Mouse (Mus musculus) forebrain, embryonic 14.5 days (tissue): Measurements from ENCODE around the gene Stk4. TPM values are rescaled to one million over a fixed set of nuclear protein-coding genes. Genes with fewer than 3 reads are reported as not detected.
A peak's percentile ranks its signal among the peaks of the same experiment; 100 is the strongest.

ENCODE experiments used
- ATAC-seq: fragments of 200-750 bp; cut with Nextera tagmentation; 2 replicates; pipeline ENCODE4 v1.8.0; 2017; ENCODE audit warnings: mild to moderate bottlenecking, moderate library complexity
- DNase-seq: peaks from one replicate; pipeline ENCODE4 v3.0.0-alpha.2; 2015; ENCODE audit warnings: low spot score
- H3K27ac ChIP-seq: fragments of 300-500 bp; sonication (generic); 2 replicates; pipeline ENCODE4 v1.5.1; 2014; ENCODE audit warnings: low read depth, mild to moderate bottlenecking, control low read depth, low read length, moderate library complexity
- H3K27me3 ChIP-seq: fragments of 300-500 bp; sonication (generic); replicated peaks from 2 replicates; pipeline ENCODE4 v1.6.1; 2014; ENCODE audit warnings: low read length, control low read depth, mixed read lengths; ENCODE audit not compliant: control insufficient read depth, insufficient read depth
- H3K36me3 ChIP-seq: fragments of 300-500 bp; sonication (generic); 2 replicates; pipeline ENCODE4 v1.6.1; 2014; ENCODE audit warnings: low read length, control low read depth; ENCODE audit not compliant: control insufficient read depth, insufficient read depth
- H3K4me1 ChIP-seq: fragments of 300-500 bp; sonication (generic); 2 replicates; pipeline ENCODE4 v1.6.1; 2014; ENCODE audit warnings: antibody characterized with exemption, low read length, control low read depth; ENCODE audit not compliant: control insufficient read depth, insufficient read depth
- H3K4me2 ChIP-seq: fragments of 300-500 bp; sonication (generic); 2 replicates; pipeline ENCODE4 v1.6.1; 2014; ENCODE audit warnings: mild to moderate bottlenecking, control low read depth, low read length
- H3K4me3 ChIP-seq: fragments of 300-500 bp; sonication (generic); 2 replicates; pipeline ENCODE4 v1.5.1; 2014; ENCODE audit warnings: low read depth, low read length, control low read depth
- H3K9ac ChIP-seq: fragments of 300-500 bp; sonication (generic); 2 replicates; pipeline ENCODE4 v1.6.1; 2014; ENCODE audit warnings: mild to moderate bottlenecking, low read length, control low read depth, moderate library complexity
- H3K9me3 ChIP-seq: fragments of 300-500 bp; sonication (generic); replicated peaks from 2 replicates; pipeline ENCODE4 v1.6.1; 2016; ENCODE audit warnings: low read length, control low read depth, mixed read lengths; ENCODE audit not compliant: control insufficient read depth
- WGBS: fragments of 180-500 bp; shearing (Covaris S2); extraction: QIAGEN DNeasy Blood & Tissue Kit; methylation state at CpG from one replicate; pipeline ENCODE4 v1.1.7; 2014; 5-methylcytosine and 5-hydroxymethylcytosine counted together
- polyA plus RNA-seq: library from polyadenylated mRNA; unstranded; fragments of >200 nt; fragmentation: Nextera tagmentation; extraction: Ambion mirVana; gene quantifications from 2 replicates; pipeline ENCODE4 v1.2.1, GENCODE M21; 2014

Stk4 gene
- 36.2 and 39.5 TPM in 2 replicates for polyA plus RNA-seq

GRCm38 (mm10) chr2:164070142-164070764, at the start of gene Stk4:
Stk4 (plus strand) TSS chr2:164070322.
- DNase-seq (peak; percentile 41), ATAC-seq (peak; percentile 37)
- Histone ChIP-seq H3K36me3 (peaks cover 14% of the 10 kb centered on the region), H3K4me3 (peak within 1 kb of the TSS; percentile 87), H3K27me3 (no peaks in the 10 kb centered on the region), H3K27ac (peak within 1 kb of the TSS; percentile 80), H3K9ac (peak within 1 kb of the TSS; percentile 88), H3K9me3 (no peaks in the 10 kb centered on the region), H3K4me2 (peak within 1 kb of the TSS; percentile 85), H3K4me1 (peaks cover 19% of the 10 kb centered on the region; the same call in 1 of the 2 replicates)
- WGBS: under 1% methylated on average over 45 of the region's 45 CpGs

- no peak overlapping the region for H3K4me3 ChIP-seq
- H3K4me1 ChIP-seq: no peaks in the 10 kb centered on the region
- no peak overlapping the region for H3K4me2 ChIP-seq
- DNase-seq (no peak), ATAC-seq (no peak)
- WGBS: 55% methylated on average over 2 of the region's 2 CpGs
- peaks cover 33% of the 10 kb centered on the region for H3K36me3 ChIP-seq
- H3K9me3 ChIP-seq: no peaks in the 10 kb centered on the region
- no peak overlapping the region for H3K27ac ChIP-seq
- H3K27me3 ChIP-seq: no peaks in the 10 kb centered on the region
- no peak overlapping the region for H3K9ac ChIP-seq
Observed at GRCm38 (mm10) chr2:164022104-164022503, 48.0 kb upstream of the Stk4 start.

- Histone ChIP-seq H3K27ac (no peak within 1 kb of the TSS), H3K4me1 (no peaks in the 10 kb centered on the region), H3K9me3 (no peaks in the 10 kb centered on the region), H3K27me3 (no peaks in the 10 kb centered on the region), H3K36me3 (0 out of 2 replicates have a peak, but pooled peaks cover 3% of the 10 kb centered on the region), H3K4me2 (no peak within 1 kb of the TSS), H3K9ac (no peak within 1 kb of the TSS), H3K4me3 (no peak within 1 kb of the TSS)
- WGBS: 90% methylated on average over 16 of the region's 16 CpGs
- no peak for ATAC-seq
- DNase-seq: no peak
Observed at GRCm38 (mm10) chr2:164025150-164025549, 45.0 kb upstream of the Stk4 start, which contains the start of gene Pabpc1l. Pabpc1l (plus strand) TSS chr2:164025450.

- Histone ChIP-seq H3K4me1 (no peaks in the 10 kb centered on the region), H3K9me3 (no peaks in the 10 kb centered on the region), H3K4me2 (no peak overlapping the region), H3K4me3 (no peak overlapping the region), H3K9ac (no peak overlapping the region), H3K36me3 (no peaks in the 10 kb centered on the region), H3K27me3 (no peaks in the 10 kb centered on the region), H3K27ac (no peak overlapping the region)
- ATAC-seq (no peak), DNase-seq (no peak)
- WGBS: 86% methylated on average over 10 of the region's 10 CpGs
Observed at GRCm38 (mm10) chr2:164031147-164031546, 39.0 kb upstream of the Stk4 start.

GRCm38 (mm10) chr2:164032973-164033372, 37.1 kb upstream of the Stk4 start:
- no peak for ATAC-seq
- Histone ChIP-seq H3K4me2 (no peak overlapping the region), H3K36me3 (no peaks in the 10 kb centered on the region), H3K9ac (no peak overlapping the region), H3K27ac (no peak overlapping the region), H3K4me3 (no peak overlapping the region), H3K27me3 (no peaks in the 10 kb centered on the region), H3K9me3 (no peaks in the 10 kb centered on the region), H3K4me1 (no peaks in the 10 kb centered on the region)
- 96% methylated on average over 3 of the region's 3 CpGs for WGBS
- no peak for DNase-seq

- Histone ChIP-seq H3K9ac (no peak overlapping the region), H3K4me2 (no peak overlapping the region), H3K9me3 (no peaks in the 10 kb centered on the region), H3K36me3 (no peaks in the 10 kb centered on the region), H3K4me3 (no peak overlapping the region), H3K27me3 (no peaks in the 10 kb centered on the region), H3K27ac (no peak overlapping the region), H3K4me1 (no peaks in the 10 kb centered on the region)
- DNase-seq (no peak), ATAC-seq (no peak)
- 52% methylated on average over 10 of the region's 10 CpGs for WGBS
Observed at GRCm38 (mm10) chr2:164036520-164037019, 33.6 kb upstream of the Stk4 start.

GRCm38 (mm10) chr2:164038407-164039028, 31.6 kb upstream of the Stk4 start:
- no peaks in the 10 kb centered on the region for H3K4me1 ChIP-seq
- H3K9ac ChIP-seq: no peak overlapping the region
- DNase-seq: no peak
- H3K27me3 ChIP-seq: no peaks in the 10 kb centered on the region
- H3K4me2 ChIP-seq: no peak overlapping the region
- H3K4me3 ChIP-seq: no peak overlapping the region
- H3K27ac ChIP-seq: no peak overlapping the region
- H3K9me3 ChIP-seq: no peaks in the 10 kb centered on the region
- no peak for ATAC-seq
- WGBS: 91% methylated on average over 1 of the region's 1 CpGs
- no peaks in the 10 kb centered on the region for H3K36me3 ChIP-seq

- no peak overlapping the region for H3K27ac ChIP-seq
- 85% methylated on average over 6 of the region's 6 CpGs for WGBS
- no peak overlapping the region for H3K4me2 ChIP-seq
- H3K9ac ChIP-seq: no peak overlapping the region
- H3K9me3 ChIP-seq: no peaks in the 10 kb centered on the region
- ATAC-seq: no peak
- no peaks in the 10 kb centered on the region for H3K27me3 ChIP-seq
- H3K4me3 ChIP-seq: no peak overlapping the region
- H3K36me3 ChIP-seq: no peaks in the 10 kb centered on the region
- H3K4me1 ChIP-seq: no peaks in the 10 kb centered on the region
- DNase-seq: no peak
Observed at GRCm38 (mm10) chr2:164040949-164041348, 29.2 kb upstream of the Stk4 start.

GRCm38 (mm10) chr2:164041523-164041922, 28.6 kb upstream of the Stk4 start:
- H3K4me3 ChIP-seq: no peak overlapping the region
- no peak for ATAC-seq
- no peak overlapping the region for H3K9ac ChIP-seq
- no peaks in the 10 kb centered on the region for H3K36me3 ChIP-seq
- WGBS: 90% methylated on average over 2 of the region's 2 CpGs
- H3K27ac ChIP-seq: no peak overlapping the region
- no peak for DNase-seq
- H3K4me2 ChIP-seq: no peak overlapping the region
- H3K27me3 ChIP-seq: no peaks in the 10 kb centered on the region
- no peaks in the 10 kb centered on the region for H3K9me3 ChIP-seq
- no peaks in the 10 kb centered on the region for H3K4me1 ChIP-seq
